Mouse (Mus musculus) lung, adult 10 weeks (tissue): ENCODE data around the gene Gm17577. TPM values are rescaled to one million over a fixed set of nuclear protein-coding genes. Genes with fewer than 3 reads are reported as not detected.

Experiments used
- polyA plus RNA-seq: library from polyadenylated mRNA; stranded (reverse); fragments of 350-450 nt; fragmentation: Illumina TruSeq; extraction: RNeasy Lipid Tissue Mini Kit (QIAGEN cat#74804); gene quantifications from one replicate; pipeline ENCODE4 v1.2.3, GENCODE M21; 2014; ENCODE audit warnings: low read depth, low replicate concordance; ENCODE audit not compliant: insufficient read depth

Gm17577 gene
- not detected for polyA plus RNA-seq

GRCm38 (mm10) chrX:123246807-123247206 lies at the start of gene Gm17577:
Gm17577 (minus strand) TSS chrX:123246907.

GRCm38 (mm10) chrX:123222381-123222780 lies 24.3 kb downstream of the Gm17577 start, which contains the start of gene Srsx:
Srsx (minus strand) TSS chrX:123222481.

Other genes starting within 250 kb of the Gm17577 start
- not detected for gene Gm17521, start 217.2 kb downstream of the Gm17577 start, polyA plus RNA-seq
- 4.1 TPM for gene Cldn34c1, start 143.4 kb downstream of the Gm17577 start, polyA plus RNA-seq
- not detected for gene Srsx, start 24.4 kb downstream of the Gm17577 start, polyA plus RNA-seq